Mouse (Mus musculus) embryonic facial prominence, embryonic 14.5 days (tissue): ENCODE data around the gene Cd101. TPM values are rescaled to one million over a fixed set of nuclear protein-coding genes. Genes with fewer than 3 reads are reported as not detected.

ENCODE experiments used
- ATAC-seq: fragments of 200-750 bp; cut with Nextera tagmentation; 2 replicates; pipeline ENCODE4 v1.8.0; 2017; ENCODE audit warnings: low read depth, moderate number of reproducible peaks, moderate TSS enrichment
- DNase-seq: peaks from one replicate; pipeline ENCODE4 v3.0.0-alpha.2; 2015; ENCODE audit warnings: low spot score
- H3K27ac ChIP-seq: fragments of 300-500 bp; sonication (generic); replicated peaks from 2 replicates; pipeline ENCODE4 v1.5.1; 2014; ENCODE audit warnings: low read depth, mild to moderate bottlenecking, low read length, moderate library complexity
- H3K27me3 ChIP-seq: fragments of 300-500 bp; sonication (generic); replicated peaks from 2 replicates; pipeline ENCODE4 v1.6.1; 2014; ENCODE audit warnings: low read length; ENCODE audit not compliant: control insufficient read depth, insufficient read depth
- H3K36me3 ChIP-seq: fragments of 300-500 bp; sonication (generic); 2 replicates; pipeline ENCODE4 v1.6.1; 2014; ENCODE audit warnings: low read length, mixed read lengths; ENCODE audit not compliant: control insufficient read depth, insufficient read depth
- H3K4me1 ChIP-seq: fragments of 300-500 bp; sonication (generic); 2 replicates; pipeline ENCODE4 v1.6.1; 2014; ENCODE audit warnings: antibody characterized with exemption, low read length; ENCODE audit not compliant: control insufficient read depth, insufficient read depth
- H3K4me2 ChIP-seq: fragments of 300-500 bp; sonication (generic); 2 replicates; pipeline ENCODE4 v1.6.1; 2014; ENCODE audit warnings: low read depth, mild to moderate bottlenecking, low read length, moderate library complexity, mixed read lengths
- H3K4me3 ChIP-seq: fragments of 300-500 bp; sonication (generic); 2 replicates; pipeline ENCODE4 v1.5.1; 2014; ENCODE audit warnings: low read depth, mild to moderate bottlenecking, low read length
- H3K9ac ChIP-seq: fragments of 300-500 bp; sonication (generic); 2 replicates; pipeline ENCODE4 v1.6.1; 2014; ENCODE audit warnings: low read depth, mild to moderate bottlenecking, low read length, moderate library complexity, mixed read lengths
- H3K9me3 ChIP-seq: fragments of 300-500 bp; sonication (generic); 2 replicates; pipeline ENCODE4 v1.6.1; 2016; ENCODE audit warnings: low read length; ENCODE audit not compliant: control insufficient read depth
- WGBS: fragments of 180-500 bp; shearing (Covaris S2); extraction: QIAGEN DNeasy Blood & Tissue Kit; methylation state at CpG from one replicate; pipeline ENCODE4 v1.1.7; 2014; 5-methylcytosine and 5-hydroxymethylcytosine counted together
- polyA plus RNA-seq: library from polyadenylated mRNA; unstranded; fragments of >200 nt; fragmentation: Nextera tagmentation; extraction: Ambion mirVana; gene quantifications from 2 replicates; pipeline ENCODE4 v1.2.1, GENCODE M21; 2014

Cd101 gene
- polyA plus RNA-seq, 1 experiment from 2014 or later: 0.24 TPM

- 92% methylated on average over 9 of the region's 9 CpGs for WGBS
- no peak overlapping the region for H3K9ac ChIP-seq
- H3K36me3 ChIP-seq: no peaks in the 10 kb centered on the region
- no peak for DNase-seq
- no peak overlapping the region for H3K4me2 ChIP-seq
- peaks cover 15% of the 10 kb centered on the region; the same call in 1 of the 2 replicates for H3K4me1 ChIP-seq
- no peak overlapping the region for H3K4me3 ChIP-seq
- ATAC-seq: no peak
- no peaks in the 10 kb centered on the region for H3K27me3 ChIP-seq
- no peak overlapping the region for H3K27ac ChIP-seq
- no peaks in the 10 kb centered on the region for H3K9me3 ChIP-seq
Observed at GRCm38 (mm10) chr3:101034509-101034908, 5.2 kb upstream of the Cd101 start.

GRCm38 (mm10) chr3:101033644-101034043, 4.3 kb upstream of the Cd101 start:
- Histone ChIP-seq H3K9ac (no peak overlapping the region), H3K4me2 (no peak overlapping the region), H3K4me1 (peaks cover 15% of the 10 kb centered on the region; the same call in 1 of the 2 replicates), H3K9me3 (no peaks in the 10 kb centered on the region), H3K27me3 (no peaks in the 10 kb centered on the region), H3K4me3 (no peak overlapping the region), H3K27ac (no peak overlapping the region), H3K36me3 (no peaks in the 10 kb centered on the region)
- WGBS: 43% methylated on average over 4 of the region's 4 CpGs
- DNase-seq (peak; percentile 54), ATAC-seq (no peak)

- no peaks in the 10 kb centered on the region for H3K27me3 ChIP-seq
- no peak overlapping the region; the same call in 1 of the 2 replicates for H3K27ac ChIP-seq
- DNase-seq (peak; percentile 61), ATAC-seq (peak; percentile 60; the same call in 1 of the 2 replicates)
- 45% methylated on average over 7 of the region's 7 CpGs for WGBS
- H3K9me3 ChIP-seq: no peaks in the 10 kb centered on the region
- H3K36me3 ChIP-seq: no peaks in the 10 kb centered on the region
- H3K4me1 ChIP-seq: peaks cover 15% of the 10 kb centered on the region; the same call in 1 of the 2 replicates
- H3K9ac ChIP-seq: no peak overlapping the region
- no peak overlapping the region for H3K4me3 ChIP-seq
- no peak overlapping the region; the same call in 1 of the 2 replicates for H3K4me2 ChIP-seq
Observed at GRCm38 (mm10) chr3:101031456-101032142, 2.2 kb upstream of the Cd101 start.

- H3K36me3 ChIP-seq: no peaks in the 10 kb centered on the region
- H3K9me3 ChIP-seq: no peaks in the 10 kb centered on the region
- H3K9ac ChIP-seq: no peak overlapping the region
- H3K27ac ChIP-seq: no peak overlapping the region
- H3K27me3 ChIP-seq: no peaks in the 10 kb centered on the region
- no peak overlapping the region for H3K4me2 ChIP-seq
- WGBS: 94% methylated on average over 1 of the region's 1 CpGs
- DNase-seq (no peak), ATAC-seq (no peak)
- H3K4me1 ChIP-seq: peaks cover 15% of the 10 kb centered on the region; the same call in 1 of the 2 replicates
- no peak overlapping the region for H3K4me3 ChIP-seq
Observed at GRCm38 (mm10) chr3:101030630-101031029, 1.3 kb upstream of the Cd101 start.

GRCm38 (mm10) chr3:101026741-101027140, 2.6 kb downstream of the Cd101 start:
- no peak for DNase-seq
- ATAC-seq: no peak

GRCm38 (mm10) chr3:101022967-101023366, 6.4 kb downstream of the Cd101 start:
- DNase-seq (no peak), ATAC-seq (no peak)
- Histone ChIP-seq H3K27me3 (no peaks in the 10 kb centered on the region), H3K4me2 (no peak overlapping the region), H3K36me3 (no peaks in the 10 kb centered on the region), H3K9me3 (no peaks in the 10 kb centered on the region), H3K4me1 (no peaks in the 10 kb centered on the region), H3K27ac (no peak overlapping the region), H3K4me3 (no peak overlapping the region), H3K9ac (no peak overlapping the region)
- WGBS: 91% methylated on average over 6 of the region's 6 CpGs

More at GRCm38 (mm10) chr3:101026741-101027140, 2.6 kb downstream of the Cd101 start:
- Histone ChIP-seq H3K27ac (no peak overlapping the region), H3K4me2 (no peak overlapping the region), H3K9ac (no peak overlapping the region), H3K4me1 (peaks cover 9% of the 10 kb centered on the region; the same call in 1 of the 2 replicates), H3K36me3 (no peaks in the 10 kb centered on the region), H3K4me3 (no peak overlapping the region), H3K27me3 (no peaks in the 10 kb centered on the region), H3K9me3 (no peaks in the 10 kb centered on the region)
- 72% methylated on average over 1 of the region's 1 CpGs for WGBS

- no peak for ATAC-seq
- WGBS: 69% methylated on average over 8 of the region's 8 CpGs
- DNase-seq: no peak
- no peaks in the 10 kb centered on the region for H3K9me3 ChIP-seq
- H3K4me2 ChIP-seq: no peak overlapping the region
- H3K9ac ChIP-seq: no peak overlapping the region
- no peaks in the 10 kb centered on the region for H3K4me1 ChIP-seq
- no peaks in the 10 kb centered on the region for H3K27me3 ChIP-seq
- H3K27ac ChIP-seq: no peak overlapping the region
- no peaks in the 10 kb centered on the region for H3K36me3 ChIP-seq
- no peak overlapping the region for H3K4me3 ChIP-seq
Observed at GRCm38 (mm10) chr3:101021481-101022051, 7.8 kb downstream of the Cd101 start.

- no peak overlapping the region for H3K27ac ChIP-seq
- no peaks in the 10 kb centered on the region for H3K36me3 ChIP-seq
- H3K9me3 ChIP-seq: no peaks in the 10 kb centered on the region
- DNase-seq (no peak), ATAC-seq (no peak)
- H3K4me3 ChIP-seq: no peak overlapping the region
- 79% methylated on average over 5 of the region's 5 CpGs for WGBS
- H3K27me3 ChIP-seq: no peaks in the 10 kb centered on the region
- H3K4me2 ChIP-seq: no peak overlapping the region
- no peaks in the 10 kb centered on the region for H3K4me1 ChIP-seq
- no peak overlapping the region for H3K9ac ChIP-seq
Observed at GRCm38 (mm10) chr3:101021073-101021472, 8.3 kb downstream of the Cd101 start.
